Mouse (Mus musculus) kidney, adult 9 months (tissue): ENCODE data around the gene Alyref2.
A peak's percentile ranks its signal among the peaks of the same experiment; 100 is the strongest.

Experiments
- DNase-seq: peaks from one replicate; pipeline ENCODE4 v3.0.0; 2022

Alyref2 gene

GRCm38 (mm10) chr1:171501636-171502080 is 1.6 kb upstream of the Alyref2 start:
- DNase-seq: peak; percentile 63

- DNase-seq: peak; percentile 70
Measured at GRCm38 (mm10) chr1:171502388-171503249, 659 bp upstream of the Alyref2 start.

- DNase-seq: peak; percentile 78
Measured at GRCm38 (mm10) chr1:171503592-171504291, 464 bp downstream of the Alyref2 start.

GRCm38 (mm10) chr1:171504586-171504985 is 1.3 kb downstream of the Alyref2 start:
- DNase-seq: no peak

- no peak for DNase-seq
Measured at GRCm38 (mm10) chr1:171513234-171513633, 10.0 kb downstream of the Alyref2 start.

- DNase-seq: no peak
Measured at GRCm38 (mm10) chr1:171513760-171514159, 10.5 kb downstream of the Alyref2 start.

- DNase-seq: no peak
Measured at GRCm38 (mm10) chr1:171515039-171515438, 11.8 kb downstream of the Alyref2 start.

GRCm38 (mm10) chr1:171515557-171515956 is 12.3 kb downstream of the Alyref2 start:
- DNase-seq: no peak

- no peak for DNase-seq
Measured at GRCm38 (mm10) chr1:171531367-171531766, 28.1 kb downstream of the Alyref2 start.

GRCm38 (mm10) chr1:171532830-171533229 is 29.6 kb downstream of the Alyref2 start:
- no peak for DNase-seq

- no peak for DNase-seq
Measured at GRCm38 (mm10) chr1:171534557-171534956, 31.3 kb downstream of the Alyref2 start.

GRCm38 (mm10) chr1:171535194-171535593 is 31.9 kb downstream of the Alyref2 start, which contains the start of gene Itln1:
Itln1 (minus strand) TSS chr1:171535294.
- DNase-seq: no peak

- no peak for DNase-seq
Measured at GRCm38 (mm10) chr1:171540694-171541093, 37.4 kb downstream of the Alyref2 start.

- no peak for DNase-seq
Measured at GRCm38 (mm10) chr1:171551326-171551725, 48.0 kb downstream of the Alyref2 start.

GRCm38 (mm10) chr1:171552230-171552629 is 49.0 kb downstream of the Alyref2 start:
- no peak for DNase-seq

GRCm38 (mm10) chr1:171553359-171554341 is 50.4 kb downstream of the Alyref2 start:
- no peak for DNase-seq
